Mouse (Mus musculus) G1E-ER4 (cell line): Measurements from ENCODE around the gene Txnip. TPM values are rescaled to one million over a fixed set of nuclear protein-coding genes. Genes with fewer than 3 reads are reported as not detected.

Source experiments
- GATA1 ChIP-seq: IDR thresholded peaks from one replicate; pipeline ENCODE4 v1.8.0; 2012; ENCODE audit warnings: low read length, inconsistent platforms
- polyA plus RNA-seq: library from polyadenylated mRNA; stranded (reverse); fragments of >175 nt; gene quantifications from 2 replicates; pipeline ENCODE4 v1.2.3, GENCODE M21; 2012

Txnip gene
- polyA plus RNA-seq, 1 experiment: 9.6 TPM

DNA sequence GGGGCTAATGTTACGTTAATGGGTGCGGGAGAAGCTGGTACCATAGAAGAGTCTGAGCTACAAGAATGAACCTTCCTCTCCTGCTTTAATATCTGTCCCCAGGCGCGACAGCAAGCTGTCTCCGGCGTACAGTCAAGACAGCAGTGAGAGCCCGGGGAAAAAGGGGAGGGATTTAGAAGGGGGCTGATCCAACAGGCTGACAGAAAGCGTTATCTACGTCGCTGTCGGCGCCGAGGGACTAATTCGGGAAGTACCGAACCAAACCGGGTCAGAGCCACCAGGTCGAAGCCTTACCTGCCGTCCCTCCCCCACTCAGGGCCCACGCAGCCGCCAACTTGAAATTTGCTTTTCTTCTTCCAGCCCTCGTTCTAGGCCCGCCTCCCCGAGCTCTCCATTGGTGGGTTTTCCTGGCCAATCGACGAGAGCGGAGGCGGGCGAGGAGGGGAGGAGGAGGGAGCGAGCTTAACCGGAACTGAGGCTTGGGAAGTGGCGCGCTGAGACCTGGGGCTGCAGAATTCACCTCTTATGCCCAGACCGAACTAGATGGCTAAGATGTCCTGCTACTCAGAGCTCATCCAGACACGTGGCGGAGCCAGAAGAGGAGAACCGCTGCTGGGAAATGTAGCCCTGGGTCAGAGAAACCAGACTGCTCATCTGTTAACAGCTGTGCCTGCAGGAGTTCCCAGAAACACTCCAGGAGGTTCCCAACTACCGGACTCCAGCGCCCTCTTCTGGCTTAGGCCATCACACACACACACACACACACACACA is 36.2 kb downstream of the Txnip start, which contains the start of gene Polr3gl:
Polr3gl (minus strand) TSS at position 392 of the 771 bp plus-strand sequence.
- no peak for TF ChIP-seq GATA1

DNA sequence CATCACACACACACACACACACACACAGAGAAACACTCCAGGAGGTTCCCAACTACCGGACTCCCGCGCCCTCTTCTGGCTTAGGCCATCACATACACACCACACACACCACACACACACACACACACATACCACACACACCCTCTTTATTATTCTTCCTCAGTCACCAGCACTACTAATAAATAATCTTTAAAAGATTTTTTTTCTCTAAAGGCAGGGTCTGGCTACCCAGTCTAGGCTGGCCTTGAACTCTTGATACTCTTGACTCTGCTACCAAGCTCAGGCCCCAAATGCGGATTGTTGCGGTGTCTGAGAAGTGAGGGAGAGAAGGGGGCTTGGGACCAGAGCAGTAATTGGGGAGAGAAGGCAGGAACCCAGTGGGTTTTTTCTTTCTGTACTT is 37.1 kb downstream of the Txnip start:
- no peak for TF ChIP-seq GATA1

- no peak for TF ChIP-seq GATA1
These were observed 37.9 kb downstream of the Txnip start for GRCm38 (mm10) chr3:96595661-96596060.

DNA sequence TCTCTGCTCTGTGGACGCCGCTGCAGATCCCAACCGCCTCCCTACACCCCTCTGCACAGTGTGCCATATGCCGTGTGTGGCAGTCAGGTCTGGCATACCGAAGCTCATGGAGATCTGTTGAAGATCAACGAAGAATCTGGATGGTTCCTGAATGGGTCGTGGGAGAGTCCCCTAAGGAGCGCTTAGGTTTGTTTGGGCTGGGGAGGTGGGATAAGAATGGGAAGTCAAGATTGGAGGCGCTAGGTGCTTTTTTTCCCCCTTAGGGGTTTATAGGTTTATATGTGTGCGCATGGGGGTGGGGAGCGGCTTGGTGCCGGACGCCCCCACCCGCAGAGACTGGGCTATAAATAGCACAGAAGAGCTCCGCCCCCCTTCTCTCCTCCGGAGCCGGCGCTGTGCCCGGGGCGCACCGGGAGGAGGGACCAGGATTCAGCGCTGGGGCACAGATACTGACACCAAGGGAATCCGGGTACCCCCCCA is 38.5 kb downstream of the Txnip start, which contains the start of gene Ankrd34a:
Ankrd34a (plus strand) TSS at position 409 of the 480 bp plus-strand sequence.
- TF ChIP-seq GATA1: no peak

GRCm38 (mm10) chr3:96596855-96597254 is 39.1 kb downstream of the Txnip start:
- TF ChIP-seq GATA1: no peak

DNA sequence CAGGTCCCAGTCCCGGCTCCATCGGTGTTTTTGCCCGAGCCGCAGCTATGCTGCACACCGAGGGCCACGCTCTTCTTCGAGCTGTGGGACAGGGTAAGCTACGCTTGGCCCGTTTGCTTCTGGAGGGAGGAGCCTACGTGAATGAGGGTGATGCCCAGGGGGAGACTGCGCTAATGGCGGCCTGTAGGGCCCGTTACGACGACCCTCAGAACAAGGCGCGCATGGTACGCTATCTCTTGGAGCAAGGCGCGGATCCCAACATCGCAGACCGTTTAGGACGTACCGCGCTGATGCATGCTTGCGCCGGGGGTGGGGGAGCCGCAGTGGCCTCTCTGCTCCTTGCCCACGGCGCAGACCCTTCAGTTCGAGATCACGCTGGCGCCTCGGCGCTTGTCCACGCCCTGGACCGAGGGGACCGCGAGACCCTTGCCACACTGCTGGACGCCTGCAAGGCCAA is 39.7 kb downstream of the Txnip start:
- TF ChIP-seq GATA1: no peak

DNA sequence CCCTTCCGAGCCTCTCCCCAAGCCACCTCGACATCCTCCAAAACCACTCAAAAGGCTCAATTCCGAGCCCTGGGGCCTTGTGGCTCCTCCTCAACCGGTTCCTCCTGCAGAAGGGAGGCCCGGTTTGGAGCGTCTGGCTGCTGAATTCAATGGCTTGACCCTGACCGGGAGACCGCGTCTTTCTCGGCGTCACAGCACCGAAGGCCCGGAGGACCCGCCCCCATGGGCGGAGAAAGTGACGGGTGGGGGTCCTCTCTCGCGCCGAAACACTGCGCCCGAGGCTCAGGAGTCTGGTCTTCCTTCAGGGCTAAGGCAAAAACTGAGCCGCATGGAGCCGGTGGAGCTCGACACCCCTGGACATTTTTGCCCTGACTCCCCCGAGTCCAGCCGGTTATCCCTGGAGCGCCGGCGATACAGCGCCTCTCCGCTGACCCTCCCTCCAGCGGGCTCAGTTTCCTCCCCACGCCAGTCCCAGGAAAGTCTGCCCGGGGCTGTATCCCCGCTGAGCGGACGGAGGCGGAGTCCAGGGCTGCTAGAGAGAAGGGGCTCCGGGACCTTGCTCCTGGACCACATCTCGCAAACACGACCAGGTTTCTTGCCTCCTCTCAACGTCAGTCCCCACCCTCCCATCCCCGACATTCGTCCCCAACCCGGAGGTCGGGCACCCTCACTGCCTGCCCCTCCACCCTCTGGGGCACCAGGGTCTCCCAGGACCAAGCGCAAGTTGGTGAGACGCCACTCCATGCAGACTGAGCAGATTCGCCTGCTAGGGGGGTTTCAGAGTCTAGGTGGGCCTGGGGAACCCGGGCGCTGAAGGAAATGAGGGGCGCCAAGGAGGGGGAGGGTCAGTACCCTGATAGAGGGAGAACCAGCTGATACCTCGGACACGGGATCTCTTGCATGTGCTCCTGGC is 40.7 kb downstream of the Txnip start:
- TF ChIP-seq GATA1: no peak

DNA sequence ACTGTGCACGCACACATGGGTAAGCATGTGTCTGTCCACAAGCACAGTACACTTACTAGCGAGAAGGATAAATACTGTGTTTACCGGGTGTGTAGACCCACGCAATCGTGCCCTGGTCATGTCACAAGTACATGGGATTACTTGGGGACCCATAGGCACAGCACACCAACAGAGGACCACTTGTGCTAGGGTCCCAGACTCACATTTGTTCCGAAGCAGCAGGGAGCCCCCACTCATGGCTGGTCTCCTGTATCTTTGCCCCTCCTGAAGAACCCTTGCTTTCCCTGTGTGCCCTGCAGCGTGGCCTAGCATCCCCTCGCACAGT is 41.3 kb downstream of the Txnip start:
- TF ChIP-seq GATA1: no peak

DNA sequence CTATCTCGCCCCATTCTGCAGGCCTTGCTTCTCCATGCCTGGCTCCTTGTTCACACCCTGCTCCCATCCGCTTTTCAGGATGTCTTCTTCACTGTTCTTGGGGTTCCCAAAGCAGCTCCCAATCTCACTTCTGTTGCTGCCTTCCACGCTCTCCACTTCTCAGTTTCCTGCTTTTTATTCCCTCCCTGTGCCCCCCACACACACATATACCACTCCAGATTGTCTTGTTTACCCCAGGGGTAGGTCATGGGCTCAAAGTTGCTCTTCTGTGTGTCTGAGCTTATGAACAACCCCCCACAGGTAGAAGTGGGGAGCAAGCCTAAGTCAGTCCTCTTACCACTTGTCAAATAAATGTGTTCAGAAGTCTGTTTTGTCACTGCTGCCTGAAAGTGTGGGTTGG is 41.7 kb downstream of the Txnip start:
- no peak for TF ChIP-seq GATA1

- TF ChIP-seq GATA1: no peak
These were observed 43.0 kb downstream of the Txnip start, which contains the start of gene Lix1l for GRCm38 (mm10) chr3:96600639-96601250. TSS of gene Lix1l (plus strand) at chr3:96601149.

GRCm38 (mm10) chr3:96601251-96601787 is 43.6 kb downstream of the Txnip start:
- TF ChIP-seq GATA1: no peak

DNA sequence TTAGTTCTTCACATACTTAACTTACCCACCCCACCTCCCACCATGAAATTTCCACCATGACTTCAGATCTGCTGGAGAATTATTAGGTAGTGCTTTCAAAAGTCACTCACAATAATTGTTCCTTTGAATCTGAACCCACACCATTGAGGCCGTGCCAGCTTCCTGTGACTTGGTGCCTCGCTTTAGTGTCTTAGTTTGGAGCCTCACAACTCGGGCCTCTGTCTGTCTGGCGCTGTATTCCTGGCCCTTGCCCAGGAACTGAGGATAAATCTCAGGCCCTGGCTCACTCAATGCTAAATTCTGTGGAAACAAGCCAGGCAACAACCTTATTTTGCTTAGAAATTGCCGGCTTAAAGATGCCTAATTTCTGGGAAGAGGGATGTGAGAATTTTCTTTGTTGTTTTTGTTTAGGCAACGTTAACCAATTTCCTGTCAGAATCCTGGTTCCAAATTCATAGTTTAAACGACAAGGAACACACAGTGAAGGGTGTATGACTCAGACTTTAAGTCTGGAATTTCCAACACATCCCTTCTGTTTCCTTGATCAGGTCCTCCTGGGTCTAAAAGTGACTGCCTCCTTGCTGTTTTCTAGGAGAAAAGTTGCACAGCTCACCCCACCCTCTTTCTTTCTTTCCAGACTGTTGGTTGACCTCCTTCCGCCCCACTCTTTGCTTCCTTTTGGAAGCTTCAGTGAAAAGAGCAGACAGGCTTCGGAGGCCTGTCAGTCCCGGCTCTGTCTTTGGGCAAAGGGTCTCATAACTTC is 44.4 kb downstream of the Txnip start:
- TF ChIP-seq GATA1: no peak

- TF ChIP-seq GATA1: no peak
These were observed 44.9 kb downstream of the Txnip start for GRCm38 (mm10) chr3:96602704-96603084.

- TF ChIP-seq GATA1: no peak
These were observed 45.6 kb downstream of the Txnip start for GRCm38 (mm10) chr3:96603311-96603710.

DNA sequence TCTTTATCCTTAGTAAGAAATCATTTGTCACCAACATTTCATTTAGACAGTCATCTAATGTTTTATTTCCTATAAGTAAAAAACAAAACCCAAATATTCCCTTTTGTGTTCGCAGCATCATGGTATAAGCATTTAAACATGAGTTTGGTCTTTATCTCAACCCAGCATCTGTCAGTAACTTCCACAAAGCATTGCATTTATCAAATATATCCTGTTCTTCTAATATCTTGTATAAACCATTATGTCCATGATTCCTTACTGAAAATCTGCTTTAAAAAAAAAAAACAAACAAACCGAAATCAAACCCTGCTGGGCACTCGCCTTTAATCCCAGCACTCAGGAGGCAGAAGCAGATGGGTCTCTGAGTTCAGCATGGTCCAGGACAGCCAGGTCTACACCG is 48.9 kb downstream of the Txnip start:
- no peak for TF ChIP-seq GATA1

Other genes starting within 250 kb of the Txnip start
- gene BC107364, start 105.7 kb upstream of the Txnip start, polyA plus RNA-seq: not detected in 2 replicates
- gene Hfe2, start 32.8 kb upstream of the Txnip start, polyA plus RNA-seq: not detected in 2 replicates
- not detected in 2 replicates for gene Gm16253, start 19.0 kb downstream of the Txnip start, polyA plus RNA-seq
- 9.8 and 14.7 TPM in 2 replicates for gene Polr3gl, start 36.2 kb downstream of the Txnip start, polyA plus RNA-seq
- gene Ankrd34a, start 38.7 kb downstream of the Txnip start, polyA plus RNA-seq: 0.03 TPM in 1 of 2 replicates, not detected in the other
- 0.70 and 0.92 TPM in 2 replicates for gene Lix1l, start 43.2 kb downstream of the Txnip start, polyA plus RNA-seq
- gene Rbm8a, start 72.0 kb downstream of the Txnip start, polyA plus RNA-seq: 51.9 and 144 TPM in 2 replicates
- gene Pex11b, start 77.4 kb downstream of the Txnip start, polyA plus RNA-seq: 3.1 and 4.7 TPM in 2 replicates
- gene Gm42957, start 77.5 kb downstream of the Txnip start, polyA plus RNA-seq: 0.16 TPM in 1 of 2 replicates, not detected in the other
- 0.15 and 0.18 TPM in 2 replicates for gene Itga10, start 87.6 kb downstream of the Txnip start, polyA plus RNA-seq
- gene Ankrd35, start 112.2 kb downstream of the Txnip start, polyA plus RNA-seq: not detected in 2 replicates
- gene Pias3, start 138.4 kb downstream of the Txnip start, polyA plus RNA-seq: 13.0 and 16.2 TPM in 2 replicates
- gene Nudt17, start 150.6 kb downstream of the Txnip start, polyA plus RNA-seq: 0.18 and 0.29 TPM in 2 replicates
- gene Polr3c, start 169.7 kb downstream of the Txnip start, polyA plus RNA-seq: 8.2 and 8.5 TPM in 2 replicates
- 18.9 and 25.4 TPM in 2 replicates for gene Rnf115, start 169.7 kb downstream of the Txnip start, polyA plus RNA-seq